Mouse (Mus musculus) 3134 (cell line): ENCODE results near the gene Akap10.
"Not testable (repeated sequence)": the region's sequence is repeated elsewhere in the genome, so short reads cannot be mapped to it uniquely, and the experiment has no call there.

Experiments used
- DNase-seq: peaks from one replicate; pipeline ENCODE4 v3.0.0-alpha.2; 2011; ENCODE audit warnings: low spot score; ENCODE audit not compliant: insufficient read length; ENCODE audit errors: extremely low read depth

Gene Akap10

GRCm38 (mm10) chr11:61930098-61930517 is at the start of gene Akap10:
Gene Akap10, minus strand, starts transcription at chr11:61930252.
- peak; percentile 98 for DNase-seq

GRCm38 (mm10) chr11:61975783-61976182 is 45.7 kb upstream of the Akap10 start:
- DNase-seq, result no peak

GRCm38 (mm10) chr11:61974106-61974707 is 44.2 kb upstream of the Akap10 start:
- DNase-seq, result peak; percentile 51

- DNase-seq, result no peak
Observed at GRCm38 (mm10) chr11:61971441-61972221, 41.6 kb upstream of the Akap10 start.

- peak; percentile 67 for DNase-seq
Observed at GRCm38 (mm10) chr11:61970901-61971300, 40.8 kb upstream of the Akap10 start.

GRCm38 (mm10) chr11:61968875-61969274 is 38.8 kb upstream of the Akap10 start:
- DNase-seq, result no peak

GRCm38 (mm10) chr11:61967034-61967433 is 37.0 kb upstream of the Akap10 start:
- DNase-seq, result no peak

- DNase-seq, result no peak
Observed at GRCm38 (mm10) chr11:61964611-61965010, 34.6 kb upstream of the Akap10 start.

GRCm38 (mm10) chr11:61963193-61963592 is 33.1 kb upstream of the Akap10 start:
- no peak for DNase-seq

GRCm38 (mm10) chr11:61962684-61963083 is 32.6 kb upstream of the Akap10 start:
- no peak for DNase-seq

- no peak for DNase-seq
Observed at GRCm38 (mm10) chr11:61960096-61960495, 30.0 kb upstream of the Akap10 start.

GRCm38 (mm10) chr11:61958706-61959105 is 28.7 kb upstream of the Akap10 start:
- not testable (repeated sequence) for DNase-seq

- no peak for DNase-seq
Observed at GRCm38 (mm10) chr11:61957296-61957813, 27.3 kb upstream of the Akap10 start.

GRCm38 (mm10) chr11:61956572-61957295 is 26.7 kb upstream of the Akap10 start, which contains the start of gene Specc1:
Gene Specc1, plus strand, starts transcription at chr11:61956763.
- peak; percentile 71 for DNase-seq

GRCm38 (mm10) chr11:61955951-61956350 is 25.9 kb upstream of the Akap10 start:
- no peak for DNase-seq

GRCm38 (mm10) chr11:61955136-61955535 is 25.1 kb upstream of the Akap10 start:
- no peak for DNase-seq

GRCm38 (mm10) chr11:61950632-61951031 is 20.6 kb upstream of the Akap10 start:
- DNase-seq, result peak; percentile 47

- DNase-seq, result no peak
Observed at GRCm38 (mm10) chr11:61949315-61949714, 19.3 kb upstream of the Akap10 start.

GRCm38 (mm10) chr11:61946608-61947007 is 16.6 kb upstream of the Akap10 start:
- no peak for DNase-seq

GRCm38 (mm10) chr11:61944417-61944816 is 14.4 kb upstream of the Akap10 start:
- DNase-seq, result no peak

GRCm38 (mm10) chr11:61942903-61943302 is 12.9 kb upstream of the Akap10 start:
- no peak for DNase-seq
